8 mouse cellular contexts compared by ENCODE assay signal in the genomic region with DNA sequence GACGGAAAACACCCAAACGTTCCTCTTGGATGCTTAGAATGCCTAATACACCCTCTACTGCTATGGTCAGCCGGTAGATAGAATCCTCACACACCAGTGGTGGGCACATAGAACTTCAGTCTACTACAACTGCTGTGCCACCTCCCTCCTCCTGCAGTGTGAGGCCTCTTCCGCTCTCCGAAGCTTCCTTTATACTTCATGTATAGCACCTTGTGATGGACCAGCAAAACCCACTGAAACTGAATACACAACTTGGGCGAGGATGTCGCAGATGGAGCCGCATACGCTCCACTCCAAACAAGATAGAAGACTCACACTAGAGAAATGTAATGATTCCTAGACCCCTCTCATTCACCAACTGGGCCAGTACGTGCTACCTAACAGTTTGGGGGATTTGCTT. TPM values are rescaled to one million over a fixed set of nuclear protein-coding genes. Genes with fewer than 3 reads are reported as not detected.
DNase-seq lines count a peak whose midpoint lies in the region; ATAC-seq and TF ChIP-seq lines count a peak whose summit lies in the region.

No protein-coding gene starts in this region.

- H3K4me2 ChIP-seq in kidney, embryonic 15.5 days = peak overlapping the region; percentile 87
- H3K4me2 ChIP-seq in liver, embryonic 12.5 days = peak overlapping the region; percentile 92

- peaks cover 21% of the 10 kb centered on the region for H3K36me3 ChIP-seq in kidney, embryonic 15.5 days
- peaks cover 24% of the 10 kb centered on the region for H3K36me3 ChIP-seq in liver, embryonic 12.5 days

- ATAC-seq in kidney, embryonic 15.5 days (replicated peaks; ENCODE audit: low FRiP score) = no peak
- no peak for ATAC-seq in liver, embryonic 12.5 days

- no peaks in the 10 kb centered on the region for H3K9me3 ChIP-seq in kidney, embryonic 15.5 days (replicated peaks)
- no peaks in the 10 kb centered on the region for H3K9me3 ChIP-seq in liver, embryonic 12.5 days (replicated peaks)

- no peak for DNase-seq in kidney, postnatal 36 days
- DNase-seq in forelimb bud, embryonic 11.5 days (ENCODE audit: low read depth, low spot score) = peak; percentile 33
- peak; percentile 74 for DNase-seq in naive thymus-derived CD4-positive, alpha-beta T cell, adult 2 months (ENCODE audit: low read depth)
- DNase-seq in urinary bladder, postnatal 4 days (ENCODE audit: low spot score in 2 of 2) = no peak
- DNase-seq in frontal cortex, postnatal 36 days (ENCODE audit: low spot score in 2 of 2) = no peak

- H3K27me3 ChIP-seq in kidney, embryonic 15.5 days = no peaks in the 10 kb centered on the region
- no peaks in the 10 kb centered on the region for H3K27me3 ChIP-seq in liver, embryonic 12.5 days (replicated peaks)

- WGBS in kidney, embryonic 15.5 days = 50% methylated on average over 10 of the region's 10 CpGs
- WGBS in bone marrow, adult 2 months = 28% methylated on average over 10 of the region's 10 CpGs
- WGBS in liver, embryonic 12.5 days (ENCODE audit: insufficient replicate concordance) = 52% methylated on average over 10 of the region's 10 CpGs

- no peak for TF ChIP-seq POLR2A in bone marrow, adult 2 months (IDR thresholded peaks at IDR 0.05; ENCODE audit: borderline replicate concordance, control insufficient read depth, low read depth, low read length)

- peak overlapping the region; percentile 94 for H3K4me3 ChIP-seq in kidney, embryonic 15.5 days (replicated peaks)
- H3K4me3 ChIP-seq in bone marrow, adult 2 months (replicated peaks; ENCODE audit: control insufficient read depth, low read depth, low read length) = peak overlapping the region; percentile 49
- peak overlapping the region; percentile 89 for H3K4me3 ChIP-seq in liver, embryonic 12.5 days

- no peak overlapping the region for H3K27ac ChIP-seq in kidney, embryonic 15.5 days
- no peak overlapping the region for H3K27ac ChIP-seq in bone marrow, adult 2 months (ENCODE audit: control insufficient read depth, insufficient read depth, low read depth, low read length, poor library complexity)
- 0 out of 2 replicates have a peak overlapping the region, but pooled peaks have one; percentile 5 for H3K27ac ChIP-seq in liver, embryonic 12.5 days

- peaks cover 17% of the 10 kb centered on the region for H3K4me1 ChIP-seq in kidney, embryonic 15.5 days
- no peaks in the 10 kb centered on the region; the same call in 1 of the 2 replicates for H3K4me1 ChIP-seq in bone marrow, adult 2 months (ENCODE audit: control insufficient read depth, insufficient read depth, low read length)
- H3K4me1 ChIP-seq in liver, embryonic 12.5 days = peaks cover 24% of the 10 kb centered on the region

- no peak for TF ChIP-seq CTCF in bone marrow, adult 2 months (IDR thresholded peaks at IDR 0.05; ENCODE audit: control insufficient read depth, insufficient read depth, low read length)

- no peak overlapping the region for H3K9ac ChIP-seq in kidney, embryonic 15.5 days
- peak overlapping the region; percentile 94; the same call in 1 of the 2 replicates for H3K9ac ChIP-seq in liver, embryonic 12.5 days

RNA-seq across cellular contexts. Expression of gene Btg3, which starts 1.8 kb away (rescaled TPM):
- polyA plus RNA-seq in kidney, embryonic 15.5 days (2015; fragmentation: Nextera tagmentation; extraction: Ambion mirVana) = 52.0 and 56.8 TPM in 2 replicates
- 7.5 and 19.1 TPM in 2 replicates for polyA plus RNA-seq in bone marrow, adult 2 months (2011; ENCODE audit: insufficient read depth, insufficient read length, low replicate concordance, missing spikeins)
- polyA plus RNA-seq in liver, embryonic 12.5 days (2016; fragmentation: Nextera tagmentation; extraction: Ambion mirVana) = 39.0 and 39.6 TPM in 2 replicates

Comparison
In these comparisons a context has a peak if more than half of its experiments do, and no peak if none do; other contexts are left out.
1. DNase-seq: peak in forelimb bud, embryonic 11.5 days (single experiment) and naive thymus-derived CD4-positive, alpha-beta T cell, adult 2 months (single experiment); none in kidney, postnatal 36 days (0 of 2), urinary bladder, postnatal 4 days (0 of 2) and frontal cortex, postnatal 36 days (0 of 2).
2. Peak in every context shown above with its lines, with median percentiles within 50 percentile points of each other: H3K4me3 ChIP-seq.